Mouse (Mus musculus) colon, adult 2 months (tissue): ENCODE measurements around the gene Gpn2. TPM values are rescaled to one million over a fixed set of nuclear protein-coding genes. Genes with fewer than 3 reads are reported as not detected.

ENCODE experiments used
- polyA plus RNA-seq: library from polyadenylated mRNA; depleted of rRNA; stranded (reverse); fragments of >200 nt; gene quantifications from 2 replicates; pipeline ENCODE4 v1.2.3, GENCODE M21; 2012; rRNA removed

Gene Gpn2
- 57.5 and 71.7 TPM in 2 replicates for polyA plus RNA-seq

DNA sequence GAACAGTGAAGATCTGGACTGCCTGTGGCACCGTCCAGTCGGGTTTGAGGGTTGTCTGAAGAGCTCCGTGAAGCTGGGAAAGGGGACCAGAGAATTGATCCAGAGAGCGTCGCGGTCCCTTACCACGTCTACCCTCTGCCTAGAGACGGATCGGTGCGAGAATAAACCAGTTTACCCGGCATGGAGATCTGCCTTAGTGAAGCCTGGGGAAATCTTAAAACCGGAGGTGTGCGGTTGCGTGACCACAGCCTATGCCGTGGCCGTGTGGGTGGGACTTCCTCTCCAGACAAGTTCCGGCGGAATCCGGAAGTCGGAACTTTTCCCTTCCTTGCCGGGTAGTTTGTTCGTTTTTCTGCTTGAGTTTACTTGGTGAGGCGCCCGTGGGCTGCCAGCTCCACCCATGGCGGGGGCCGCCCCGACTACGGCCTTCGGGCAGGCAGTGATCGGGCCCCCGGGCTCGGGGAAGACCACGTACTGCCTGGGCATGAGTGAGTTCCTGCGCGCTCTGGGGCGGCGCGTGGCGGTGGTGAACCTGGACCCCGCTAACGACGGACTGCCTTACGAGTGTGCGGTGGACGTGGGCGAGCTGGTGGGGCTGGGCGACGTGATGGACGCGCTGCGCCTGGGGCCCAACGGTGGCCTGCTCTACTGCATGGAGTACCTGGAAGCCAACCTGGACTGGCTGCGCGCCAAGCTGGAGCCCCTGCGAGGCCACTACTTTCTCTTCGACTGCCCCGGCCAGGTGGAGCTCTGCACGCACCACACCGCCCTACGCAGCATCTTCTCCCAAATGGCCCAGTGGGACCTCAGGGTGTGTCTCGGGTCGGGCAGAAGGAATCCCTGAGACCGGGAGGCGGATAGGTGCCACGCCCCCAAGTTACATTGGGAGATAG lies at the start of gene Gpn2:
Gene Gpn2, plus strand, starts transcription at position 304 of the 893 bp plus-strand sequence.

DNA sequence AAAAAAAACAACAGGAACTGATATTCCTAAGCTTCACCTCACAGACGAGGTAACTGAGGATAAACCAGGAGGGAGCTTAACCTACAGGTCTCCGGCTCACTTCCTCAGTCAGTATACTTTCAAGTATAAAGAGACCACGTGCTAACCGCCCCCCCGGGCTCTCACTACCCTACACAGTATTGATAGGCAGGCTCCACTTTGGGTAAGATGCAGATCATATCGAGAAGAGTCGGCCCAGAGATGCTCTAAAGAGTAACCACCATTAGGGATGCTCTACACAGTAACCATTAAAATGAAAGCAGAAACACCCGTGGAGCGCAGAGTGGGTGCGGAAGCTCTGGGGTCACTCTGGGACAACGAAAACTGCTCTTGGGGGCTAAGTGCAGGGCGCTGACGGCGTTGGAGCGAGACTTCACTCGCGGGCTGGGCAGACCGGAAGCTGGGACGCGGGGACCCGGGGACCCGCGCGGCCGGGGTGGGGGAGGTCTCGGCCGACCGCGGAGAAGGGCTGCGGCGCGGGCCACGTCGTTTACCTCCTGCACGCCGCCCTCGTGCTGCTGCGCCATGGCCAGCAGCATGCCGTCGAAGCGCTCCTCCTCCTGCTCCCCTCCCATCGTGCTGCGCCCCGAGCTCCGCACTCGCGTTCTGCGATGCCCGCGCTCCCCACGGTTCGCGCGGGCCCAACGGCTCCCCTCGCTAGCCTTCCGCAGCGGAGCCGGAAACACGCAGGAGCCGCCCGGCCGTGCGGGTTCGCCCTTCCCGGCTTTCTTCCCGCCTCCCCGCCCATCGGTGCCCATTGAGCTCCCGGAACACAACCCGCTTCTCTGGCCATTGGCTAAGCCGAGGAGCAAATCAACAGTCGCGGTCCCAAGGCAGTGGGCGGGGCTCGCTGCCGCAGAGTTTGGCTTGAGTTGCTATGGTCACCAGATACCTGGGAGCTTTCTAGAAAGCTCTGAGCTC lies 38.6 kb upstream of the Gpn2 start, which contains the start of gene Nudc:
Gene Nudc, minus strand, starts transcription at position 725 of the 960 bp plus-strand sequence.

DNA sequence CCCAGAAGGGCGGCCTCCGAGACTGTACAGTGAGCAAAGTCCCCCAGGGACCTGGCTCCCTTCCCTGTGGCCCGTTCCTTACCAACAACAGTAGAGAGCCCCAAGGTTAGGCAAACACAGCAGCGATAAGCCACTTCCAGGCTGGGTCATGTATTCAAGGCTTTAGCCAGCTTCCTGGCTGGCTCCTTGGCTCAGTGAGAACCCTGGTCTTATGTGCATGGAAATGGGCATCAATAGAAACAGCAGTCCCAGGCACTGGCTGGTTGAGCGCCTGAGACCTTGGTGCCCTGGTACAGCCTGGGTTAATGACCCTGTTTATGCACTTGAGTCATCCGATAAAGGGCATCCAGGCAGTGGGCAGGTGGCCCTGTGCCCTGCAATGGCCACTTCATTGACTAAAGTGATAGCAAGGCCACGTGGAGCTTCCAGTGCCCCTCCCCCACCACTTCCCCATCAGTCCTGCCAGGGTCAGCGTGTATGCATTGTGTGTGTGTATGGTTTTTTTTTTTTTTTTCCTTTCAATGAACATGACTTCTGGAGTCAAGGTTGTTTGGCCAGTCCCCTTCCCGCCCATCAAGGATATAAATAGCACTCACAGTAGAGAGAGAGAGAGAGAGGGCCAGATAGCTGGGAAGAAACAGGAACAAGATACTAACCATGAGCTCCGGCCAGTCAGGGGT lies 31.3 kb upstream of the Gpn2 start, which contains the start of gene Nr0b2:
Gene Nr0b2, plus strand, starts transcription at position 609 of the 680 bp plus-strand sequence.

DNA sequence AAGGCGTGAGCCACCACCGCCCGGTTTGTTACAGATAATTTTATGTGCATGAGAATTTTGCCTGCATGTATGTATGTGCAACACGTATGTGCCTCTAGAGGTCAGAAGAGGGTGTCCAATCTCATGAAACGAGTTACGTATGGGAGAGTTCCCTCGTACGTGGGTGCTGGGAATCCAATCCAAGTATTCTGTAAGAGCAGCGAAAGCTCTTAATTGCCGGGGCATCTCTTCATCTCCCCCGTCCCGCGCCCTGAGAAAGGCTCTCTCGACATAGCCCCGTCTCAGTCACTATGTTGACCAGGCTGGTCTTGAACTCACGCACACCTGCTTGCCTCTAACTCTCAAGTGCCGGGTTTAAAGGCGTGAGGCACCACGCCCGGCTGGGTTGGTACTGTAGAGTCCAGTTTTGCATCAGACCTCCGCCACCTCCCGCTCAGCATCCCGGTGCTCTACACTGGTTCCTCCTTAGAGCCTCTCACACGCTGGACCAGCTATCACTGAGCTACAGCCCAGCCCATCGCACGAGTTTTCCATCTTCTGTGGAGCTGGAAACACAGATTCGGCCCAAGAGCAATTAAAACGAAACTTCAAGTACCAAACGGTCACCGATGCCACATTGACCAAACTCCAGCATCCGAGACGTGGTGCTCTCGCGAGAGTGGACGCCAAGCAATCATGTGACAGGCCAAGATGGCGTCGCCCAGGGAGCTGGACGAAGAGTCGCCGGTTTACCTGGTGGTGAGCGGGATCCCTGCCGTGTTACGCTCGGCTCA lies 9.9 kb upstream of the Gpn2 start, which contains the start of gene Gpatch3:
Gene Gpatch3, plus strand, starts transcription at position 676 of the 773 bp plus-strand sequence.

DNA sequence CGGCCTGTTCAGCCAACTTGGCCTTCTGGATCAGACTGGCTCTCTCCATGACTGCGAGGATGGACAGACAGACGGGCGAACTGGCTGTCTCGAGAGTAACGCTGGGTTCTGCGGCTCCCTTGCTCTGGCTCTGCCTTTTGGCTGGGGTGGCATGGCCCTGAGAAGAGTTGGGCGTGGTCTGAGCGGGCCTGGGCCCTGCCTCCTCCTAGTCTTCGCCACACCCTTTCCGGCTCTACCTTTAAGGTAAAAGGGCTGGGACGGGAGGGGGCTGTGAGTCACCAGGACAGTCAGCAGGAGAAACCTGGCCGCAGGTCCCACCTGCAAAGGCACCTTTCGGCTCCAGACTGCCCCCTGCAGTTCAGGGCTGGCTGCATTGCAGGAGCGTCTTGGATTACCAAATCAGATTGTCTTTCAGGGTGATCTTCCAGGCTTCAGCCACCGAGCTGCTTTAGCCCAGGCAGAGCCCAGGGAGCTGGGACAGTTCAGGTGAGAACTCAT lies 17.6 kb downstream of the Gpn2 start, which contains the start of gene Sfn:
Gene Sfn, minus strand, starts transcription at position 448 of the 498 bp plus-strand sequence.

Other genes starting within 250 kb of the Gpn2 start
- gene Wdtc1, start 230.9 kb upstream of the Gpn2 start, polyA plus RNA-seq, result 71.1 and 77.4 TPM in 2 replicates
- gene Slc9a1, start 214.7 kb upstream of the Gpn2 start, polyA plus RNA-seq, result 56.8 and 75.4 TPM in 2 replicates
- 14.3 and 16.8 TPM in 2 replicates for gene Tent5b, start 104.2 kb upstream of the Gpn2 start, polyA plus RNA-seq
- 17.3 and 23.5 TPM in 2 replicates for gene Trnp1, start 85.8 kb upstream of the Gpn2 start, polyA plus RNA-seq
- 47.7 and 68.9 TPM in 2 replicates for gene Kdf1, start 65.4 kb upstream of the Gpn2 start, polyA plus RNA-seq
- 28.1 and 31.4 TPM in 2 replicates for gene Nudc, start 38.4 kb upstream of the Gpn2 start, polyA plus RNA-seq
- 0.13 and 1.7 TPM in 2 replicates for gene Nr0b2, start 31.0 kb upstream of the Gpn2 start, polyA plus RNA-seq
- 4.9 and 6.5 TPM in 2 replicates for gene Gpatch3, start 9.6 kb upstream of the Gpn2 start, polyA plus RNA-seq
- 162 and 234 TPM in 2 replicates for gene Sfn, start 17.8 kb downstream of the Gpn2 start, polyA plus RNA-seq
- gene Zdhhc18, start 65.8 kb downstream of the Gpn2 start, polyA plus RNA-seq, result 49.5 and 50.4 TPM in 2 replicates
- 17.2 and 18.7 TPM in 2 replicates for gene Pigv, start 88.3 kb downstream of the Gpn2 start, polyA plus RNA-seq
- gene Arid1a, start 172.4 kb downstream of the Gpn2 start, polyA plus RNA-seq, result 52.8 TPM in 2 replicates